Mouse (Mus musculus) lung, embryonic 14.5 days (tissue): ENCODE measurements around the gene Siglec1. TPM values are rescaled to one million over a fixed set of nuclear protein-coding genes. Genes with fewer than 3 reads are reported as not detected.

Experiments used
- ATAC-seq: fragments of 200-750 bp; cut with Nextera tagmentation; 2 replicates; pipeline ENCODE4 v1.8.0; 2017; ENCODE audit warnings: mild to moderate bottlenecking, moderate TSS enrichment, moderate library complexity; ENCODE audit not compliant: insufficient read depth
- DNase-seq: peaks from one replicate; pipeline ENCODE4 v3.0.0-alpha.2; 2015
- H3K27ac ChIP-seq: fragments of 300-500 bp; sonication (generic); 2 replicates; pipeline ENCODE4 v1.5.1; 2014; ENCODE audit warnings: low read depth, mild to moderate bottlenecking, moderate library complexity
- H3K27me3 ChIP-seq: fragments of 300-500 bp; sonication (generic); 2 replicates; pipeline ENCODE4 v1.6.1; 2014; ENCODE audit warnings: low read length, control low read depth; ENCODE audit not compliant: insufficient read depth
- H3K36me3 ChIP-seq: fragments of 300-500 bp; sonication (generic); 2 replicates; pipeline ENCODE4 v1.6.1; 2014; ENCODE audit warnings: control low read depth; ENCODE audit not compliant: insufficient read depth
- H3K4me1 ChIP-seq: fragments of 300-500 bp; sonication (generic); 2 replicates; pipeline ENCODE4 v1.6.1; 2014; ENCODE audit warnings: antibody characterized with exemption, control low read depth; ENCODE audit not compliant: insufficient read depth
- H3K4me2 ChIP-seq: fragments of 300-500 bp; sonication (generic); 2 replicates; pipeline ENCODE4 v1.6.1; 2014; ENCODE audit warnings: mild to moderate bottlenecking
- H3K4me3 ChIP-seq: fragments of 300-500 bp; sonication (generic); 2 replicates; pipeline ENCODE4 v1.5.1; 2014; ENCODE audit warnings: low read depth, low read length
- H3K9ac ChIP-seq: fragments of 300-500 bp; sonication (generic); 2 replicates; pipeline ENCODE4 v1.6.1; 2014
- H3K9me3 ChIP-seq: fragments of 300-500 bp; sonication (generic); 2 replicates; pipeline ENCODE4 v1.6.1; 2016; ENCODE audit warnings: low read depth, low read length, control low read depth
- CTCF ChIP-seq: IDR thresholded peaks from 2 replicates; pipeline ENCODE4 v1.5.1; 2016; ENCODE audit warnings: antibody characterized with exemption, low read depth
- WGBS: fragments of 180-500 bp; shearing (Covaris S2); extraction: QIAGEN DNeasy Blood & Tissue Kit; methylation state at CpG from one replicate; pipeline ENCODE4 v1.1.7; 2014; 5-methylcytosine and 5-hydroxymethylcytosine counted together
- polyA plus RNA-seq: library from polyadenylated mRNA; unstranded; fragments of >200 nt; fragmentation: Nextera tagmentation; extraction: Ambion mirVana; gene quantifications from 2 replicates; pipeline ENCODE4 v1.2.1, GENCODE M21; 2014

Gene Siglec1
- polyA plus RNA-seq, 1 experiment from 2014 or later = 0.34 TPM

- Histone ChIP-seq H3K4me3 (peak overlapping the region; percentile 27), H3K9me3 (no peaks in the 10 kb centered on the region), H3K9ac (no peak overlapping the region; the same call in 1 of the 2 replicates), H3K4me2 (peak overlapping the region; percentile 55), H3K27me3 (peaks cover 51% of the 10 kb centered on the region), H3K27ac (no peak overlapping the region), H3K4me1 (peaks cover 3% of the 10 kb centered on the region; the same call in 1 of the 2 replicates), H3K36me3 (no peaks in the 10 kb centered on the region)
- DNase-seq = no peak
- 1% methylated on average over 45 of the region's 45 CpGs for WGBS
- peak; percentile 6; the same call in 1 of the 2 replicates for ATAC-seq
- no peak for TF ChIP-seq CTCF
Measured at GRCm38 (mm10) chr2:131053851-131054645, 32.5 kb downstream of the Siglec1 start.

GRCm38 (mm10) chr2:131052862-131053418, 33.6 kb downstream of the Siglec1 start:
- H3K9me3 ChIP-seq = no peaks in the 10 kb centered on the region
- H3K4me3 ChIP-seq = no peak overlapping the region
- peaks cover 3% of the 10 kb centered on the region; the same call in 1 of the 2 replicates for H3K4me1 ChIP-seq
- peaks cover 51% of the 10 kb centered on the region for H3K27me3 ChIP-seq
- no peaks in the 10 kb centered on the region for H3K36me3 ChIP-seq
- no peak overlapping the region for H3K9ac ChIP-seq
- H3K27ac ChIP-seq = no peak overlapping the region
- DNase-seq (no peak), ATAC-seq (no peak)
- WGBS = 69% methylated on average over 6 of the region's 6 CpGs
- H3K4me2 ChIP-seq = no peak overlapping the region
- TF ChIP-seq CTCF = no peak

GRCm38 (mm10) chr2:131052043-131052442, 34.5 kb downstream of the Siglec1 start:
- DNase-seq (no peak), ATAC-seq (no peak)
- Histone ChIP-seq H3K4me2 (no peak overlapping the region), H3K27me3 (peaks cover 51% of the 10 kb centered on the region), H3K36me3 (no peaks in the 10 kb centered on the region), H3K27ac (no peak overlapping the region), H3K9me3 (no peaks in the 10 kb centered on the region), H3K4me3 (no peak overlapping the region), H3K4me1 (peaks cover 3% of the 10 kb centered on the region; the same call in 1 of the 2 replicates), H3K9ac (no peak overlapping the region)
- WGBS = 67% methylated on average over 5 of the region's 5 CpGs
- no peak for TF ChIP-seq CTCF

- no peak for TF ChIP-seq CTCF
- no peak for ATAC-seq
- peaks cover 10% of the 10 kb centered on the region; the same call in 1 of the 2 replicates for H3K4me1 ChIP-seq
- H3K4me2 ChIP-seq = no peak overlapping the region
- H3K27me3 ChIP-seq = peaks cover 21% of the 10 kb centered on the region
- no peak overlapping the region for H3K27ac ChIP-seq
- no peak overlapping the region for H3K4me3 ChIP-seq
- no peak overlapping the region for H3K9ac ChIP-seq
- H3K9me3 ChIP-seq = no peaks in the 10 kb centered on the region
- no peaks in the 10 kb centered on the region for H3K36me3 ChIP-seq
- DNase-seq = no peak
- WGBS = 50% methylated on average over 2 of the region's 2 CpGs
Measured at GRCm38 (mm10) chr2:131046025-131046424, 40.5 kb downstream of the Siglec1 start.

GRCm38 (mm10) chr2:131044989-131045720, 41.4 kb downstream of the Siglec1 start:
- H3K9me3 ChIP-seq = no peaks in the 10 kb centered on the region
- H3K27me3 ChIP-seq = peaks cover 29% of the 10 kb centered on the region
- WGBS = 46% methylated on average over 9 of the region's 9 CpGs
- DNase-seq (peak; percentile 67), ATAC-seq (peak; percentile 39; the same call in 1 of the 2 replicates)
- H3K9ac ChIP-seq = no peak overlapping the region
- H3K27ac ChIP-seq = no peak overlapping the region
- no peak for TF ChIP-seq CTCF
- H3K36me3 ChIP-seq = no peaks in the 10 kb centered on the region
- H3K4me1 ChIP-seq = peaks cover 10% of the 10 kb centered on the region; the same call in 1 of the 2 replicates
- no peak overlapping the region for H3K4me3 ChIP-seq
- H3K4me2 ChIP-seq = peak overlapping the region; percentile 35

- Histone ChIP-seq H3K27me3 (peaks cover 37% of the 10 kb centered on the region), H3K4me2 (peak overlapping the region; percentile 35), H3K36me3 (no peaks in the 10 kb centered on the region), H3K9ac (no peak overlapping the region), H3K4me1 (peaks cover 10% of the 10 kb centered on the region; the same call in 1 of the 2 replicates), H3K4me3 (no peak overlapping the region), H3K27ac (no peak overlapping the region), H3K9me3 (no peaks in the 10 kb centered on the region)
- 7% methylated on average over 7 of the region's 7 CpGs for WGBS
- ATAC-seq (peak; percentile 49), DNase-seq (peak; percentile 61)
- TF ChIP-seq CTCF = peak; percentile 47
Measured at GRCm38 (mm10) chr2:131044354-131044852, 42.2 kb downstream of the Siglec1 start.
